Mouse (Mus musculus) olfactory bulb, adult 2 months (tissue): Measurements from ENCODE around the gene Pstpip1.

Experiments
- CTCF ChIP-seq: fragments of 200-500 bp; IDR thresholded peaks from 2 replicates; pipeline ENCODE4 v1.5.1; 2012; ENCODE audit warnings: low read depth, mild to moderate bottlenecking, low read length, moderate library complexity; ENCODE audit not compliant: insufficient read depth
- POLR2A ChIP-seq: fragments of 200-500 bp; IDR thresholded peaks from 2 replicates; pipeline ENCODE4 v1.6.1; 2012; ENCODE audit warnings: mild to moderate bottlenecking, low read depth, low read length, moderate library complexity; ENCODE audit not compliant: insufficient read depth

GRCm38 (mm10) chr9:56124561-56124960 lies 34.8 kb downstream of the Pstpip1 start:
- TF ChIP-seq CTCF, result no peak
- TF ChIP-seq POLR2A, result no peak
